Mouse (Mus musculus): ENCODE results near the gene Fpgs. TPM values are rescaled to one million over a fixed set of nuclear protein-coding genes. Genes with fewer than 3 reads are reported as not detected.

Gene Fpgs
- polyA plus RNA-seq, 1 experiment: 19.7 TPM

DNA sequence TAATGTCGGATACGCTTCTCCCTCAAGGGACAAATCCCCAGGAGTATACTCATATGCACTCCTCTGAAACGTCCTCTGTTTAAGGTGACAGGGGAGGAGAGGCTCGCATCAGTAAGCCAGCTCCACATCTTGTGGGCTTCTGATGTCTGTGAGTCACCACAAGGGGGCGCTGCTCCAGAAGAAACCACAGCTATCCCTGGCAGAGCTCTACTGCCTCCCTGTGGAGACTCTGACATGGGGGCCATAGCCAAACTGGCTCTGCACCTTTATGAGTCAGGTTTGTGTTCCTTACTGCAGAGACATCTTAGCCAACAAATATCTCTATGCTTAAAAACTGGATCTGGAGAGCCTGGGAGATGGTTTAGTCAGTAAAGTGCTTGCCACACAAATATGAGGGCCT is 14.5 kb downstream of the Fpgs start:
- Histone ChIP-seq H3K4me3 (replicated peaks; ENCODE audit: insufficient read depth, low read depth, low read length) (no peak overlapping the region), H3K27me3 (ENCODE audit: control insufficient read depth, insufficient read depth, low read length) (no peaks in the 10 kb centered on the region), H3K4me1 (ENCODE audit: control insufficient read depth, insufficient read depth, low read length) (peaks cover 4% of the 10 kb centered on the region; the same call in 1 of the 2 replicates), H3K27ac (ENCODE audit: insufficient read depth, low read length) (no peak overlapping the region)
- peak; percentile 98 for TF ChIP-seq CTCF (IDR thresholded peaks at IDR 0.05; ENCODE audit: borderline replicate concordance, insufficient read depth, low read depth, low read length)
- TF ChIP-seq POLR2A (IDR thresholded peaks at IDR 0.05; ENCODE audit: borderline replicate concordance, insufficient read depth, low read length): no peak
- 16% methylated on average over 5 of the region's 5 CpGs for WGBS
- DNase-seq: peak; percentile 86 to 87

DNA sequence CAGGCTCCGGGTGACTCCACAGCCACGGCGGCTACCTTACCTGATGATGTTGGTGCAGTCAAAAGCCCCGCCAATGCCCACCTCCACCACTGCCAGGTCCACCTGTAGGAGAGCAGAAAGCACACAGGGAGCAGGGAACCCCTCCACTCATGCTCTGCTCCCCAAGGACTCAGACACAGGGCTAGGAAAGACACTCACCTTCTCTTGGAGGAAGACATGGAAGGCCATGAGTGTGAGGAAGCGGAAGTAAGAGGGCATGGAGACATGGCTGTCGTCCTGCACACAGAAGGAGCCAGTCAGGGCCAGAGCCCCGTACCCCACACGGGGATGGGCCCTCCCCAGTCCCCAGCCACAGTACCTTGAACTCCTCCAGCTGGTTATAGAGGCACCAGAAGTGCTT is 16.4 kb downstream of the Fpgs start:
- no peak for TF ChIP-seq POLR2A (IDR thresholded peaks at IDR 0.05; ENCODE audit: borderline replicate concordance, insufficient read depth, low read length)
- WGBS: 90% methylated on average over 8 of the region's 8 CpGs
- no peak for DNase-seq

DNA sequence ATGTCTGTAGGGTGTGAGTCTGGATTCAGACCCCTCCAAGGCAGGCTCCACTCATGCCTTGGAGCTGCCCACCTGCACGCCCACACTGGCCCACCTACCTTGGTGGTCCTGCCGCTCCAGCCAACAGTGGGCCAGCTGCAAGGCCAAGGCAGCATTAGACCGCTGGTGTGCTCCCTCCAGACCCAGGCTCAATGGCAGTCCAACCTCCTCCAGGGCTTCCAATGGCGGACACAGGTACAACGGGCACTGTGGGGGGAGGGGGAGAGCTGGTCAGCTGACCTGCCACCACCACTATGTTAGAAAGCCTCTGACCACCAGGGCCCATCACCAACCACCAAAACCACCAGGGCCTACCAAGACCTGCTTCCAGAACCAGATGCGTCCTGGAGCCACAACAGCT is 17.3 kb downstream of the Fpgs start:
- 92% methylated on average over 6 of the region's 6 CpGs for WGBS

More for the DNA sequence above, 16.4 kb downstream of the Fpgs start:
- Histone ChIP-seq H3K4me3 (replicated peaks; ENCODE audit: insufficient read depth, low read depth, low read length) (no peak overlapping the region), H3K27ac (ENCODE audit: insufficient read depth, low read length) (no peak overlapping the region), H3K4me1 (ENCODE audit: control insufficient read depth, insufficient read depth, low read length) (no peaks in the 10 kb centered on the region; the same call in 1 of the 2 replicates), H3K27me3 (ENCODE audit: control insufficient read depth, insufficient read depth, low read length) (no peaks in the 10 kb centered on the region)

DNA sequence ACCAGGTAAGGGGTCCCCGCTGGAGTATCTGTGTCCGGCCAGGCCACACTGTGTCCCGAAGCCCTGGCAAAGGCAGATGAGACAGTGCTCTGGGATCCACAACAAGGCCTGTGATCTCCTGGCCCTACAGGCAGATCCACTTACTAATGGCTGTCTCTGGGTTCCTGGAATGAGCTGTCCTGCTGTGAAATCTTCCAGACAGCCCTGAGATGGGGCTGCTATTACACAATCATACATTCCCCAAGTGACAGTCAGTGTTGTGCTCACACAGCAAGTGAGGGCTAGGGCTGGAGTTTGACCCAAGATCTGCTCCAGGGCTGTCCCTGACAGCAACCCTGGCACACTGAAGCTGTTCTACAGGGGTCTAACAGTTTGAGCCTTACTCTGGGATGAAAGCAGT is 18.1 kb downstream of the Fpgs start:
- Histone ChIP-seq H3K4me3 (replicated peaks; ENCODE audit: insufficient read depth, low read depth, low read length) (no peak overlapping the region), H3K27me3 (ENCODE audit: control insufficient read depth, insufficient read depth, low read length) (no peaks in the 10 kb centered on the region), H3K4me1 (ENCODE audit: control insufficient read depth, insufficient read depth, low read length) (no peaks in the 10 kb centered on the region), H3K27ac (ENCODE audit: insufficient read depth, low read length) (no peak overlapping the region)
- WGBS: 92% methylated on average over 3 of the region's 3 CpGs
- DNase-seq: no peak
- TF ChIP-seq POLR2A (IDR thresholded peaks at IDR 0.05; ENCODE audit: borderline replicate concordance, insufficient read depth, low read length): no peak
- TF ChIP-seq CTCF (IDR thresholded peaks at IDR 0.05; ENCODE audit: borderline replicate concordance, insufficient read depth, low read depth, low read length): no peak

More for the DNA sequence above, 17.3 kb downstream of the Fpgs start:
- no peak overlapping the region for H3K4me3 ChIP-seq (replicated peaks; ENCODE audit: insufficient read depth, low read depth, low read length)
- no peaks in the 10 kb centered on the region for H3K27me3 ChIP-seq (ENCODE audit: control insufficient read depth, insufficient read depth, low read length)
- no peaks in the 10 kb centered on the region for H3K4me1 ChIP-seq (ENCODE audit: control insufficient read depth, insufficient read depth, low read length)
- no peak overlapping the region for H3K27ac ChIP-seq (ENCODE audit: insufficient read depth, low read length)
- TF ChIP-seq POLR2A (IDR thresholded peaks at IDR 0.05; ENCODE audit: borderline replicate concordance, insufficient read depth, low read length): no peak
- no peak for TF ChIP-seq CTCF (IDR thresholded peaks at IDR 0.05; ENCODE audit: borderline replicate concordance, insufficient read depth, low read depth, low read length)
- no peak for DNase-seq

DNA sequence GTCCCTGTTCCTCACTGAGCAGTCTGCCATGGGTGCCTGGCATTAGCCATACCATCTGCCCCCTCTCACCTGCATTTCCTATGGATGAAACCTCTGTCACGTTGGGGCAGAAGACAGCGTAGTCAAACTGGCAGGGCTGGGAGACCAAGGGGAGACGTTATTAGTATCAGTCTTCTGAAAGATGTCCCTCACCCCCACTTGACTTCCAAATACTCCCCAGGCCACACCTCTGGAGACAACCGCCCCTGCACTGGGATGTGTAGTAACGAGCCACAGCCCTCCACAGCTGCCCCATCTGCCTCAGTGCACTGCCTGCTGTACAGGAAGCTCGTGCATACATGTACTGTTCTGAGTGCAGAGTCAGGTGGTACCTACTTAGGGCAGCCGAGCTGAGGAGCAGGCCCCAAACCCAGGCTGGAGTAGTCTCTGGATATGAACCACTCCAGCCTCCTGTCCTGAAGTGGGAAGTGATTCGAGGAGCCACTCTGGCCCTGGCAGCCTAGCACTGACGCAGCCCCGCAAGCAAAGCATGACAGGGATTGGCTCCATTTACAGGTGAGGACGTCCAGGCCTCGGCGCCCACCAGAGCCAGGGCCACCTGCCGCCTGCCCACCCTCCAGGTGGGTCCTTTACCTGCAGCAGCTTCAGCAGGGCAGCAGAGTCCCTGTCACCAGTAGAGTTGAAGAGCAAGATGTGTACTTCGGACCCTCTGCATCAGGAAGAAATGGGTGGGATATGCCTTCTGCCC is 19.1 kb downstream of the Fpgs start:
- TF ChIP-seq POLR2A (IDR thresholded peaks at IDR 0.05; ENCODE audit: borderline replicate concordance, insufficient read depth, low read length) (no peak), CTCF (IDR thresholded peaks at IDR 0.05; ENCODE audit: borderline replicate concordance, insufficient read depth, low read depth, low read length) (no peak)
- WGBS: 90% methylated on average over 15 of the region's 15 CpGs
- no peaks in the 10 kb centered on the region for H3K4me1 ChIP-seq (ENCODE audit: control insufficient read depth, insufficient read depth, low read length)
- H3K27me3 ChIP-seq (ENCODE audit: control insufficient read depth, insufficient read depth, low read length): no peaks in the 10 kb centered on the region
- DNase-seq: no peak
- H3K27ac ChIP-seq (ENCODE audit: insufficient read depth, low read length): no peak overlapping the region
- no peak overlapping the region for H3K4me3 ChIP-seq (replicated peaks; ENCODE audit: insufficient read depth, low read depth, low read length)

DNA sequence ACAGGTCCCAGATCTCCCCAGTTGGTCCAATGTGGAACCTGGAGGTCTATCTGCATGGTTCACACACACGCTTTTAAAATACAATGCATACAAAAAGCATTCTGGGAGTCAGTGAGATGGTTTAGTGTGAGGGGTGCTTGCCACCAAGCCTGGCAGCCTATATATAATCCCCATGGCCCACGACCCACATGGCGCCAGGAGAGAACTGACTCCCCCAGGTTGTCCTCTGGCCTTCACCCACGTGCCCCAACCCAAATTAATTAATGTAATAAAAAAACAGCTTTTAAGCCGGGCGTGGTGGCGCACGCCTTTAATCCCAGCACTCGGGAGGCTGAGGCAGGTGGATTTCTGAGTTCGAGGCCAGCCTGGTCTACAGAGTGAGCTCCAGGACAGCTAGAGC is 20.2 kb downstream of the Fpgs start:
- H3K4me3 ChIP-seq (replicated peaks; ENCODE audit: insufficient read depth, low read depth, low read length): no peak overlapping the region
- H3K27me3 ChIP-seq (ENCODE audit: control insufficient read depth, insufficient read depth, low read length): no peaks in the 10 kb centered on the region
- 90% methylated on average over 10 of the region's 10 CpGs for WGBS
- TF ChIP-seq CTCF (IDR thresholded peaks at IDR 0.05; ENCODE audit: borderline replicate concordance, insufficient read depth, low read depth, low read length): no peak
- no peak for TF ChIP-seq POLR2A (IDR thresholded peaks at IDR 0.05; ENCODE audit: borderline replicate concordance, insufficient read depth, low read length)
- H3K27ac ChIP-seq (ENCODE audit: insufficient read depth, low read length): no peak overlapping the region
- no peak for DNase-seq
- no peaks in the 10 kb centered on the region for H3K4me1 ChIP-seq (ENCODE audit: control insufficient read depth, insufficient read depth, low read length)

DNA sequence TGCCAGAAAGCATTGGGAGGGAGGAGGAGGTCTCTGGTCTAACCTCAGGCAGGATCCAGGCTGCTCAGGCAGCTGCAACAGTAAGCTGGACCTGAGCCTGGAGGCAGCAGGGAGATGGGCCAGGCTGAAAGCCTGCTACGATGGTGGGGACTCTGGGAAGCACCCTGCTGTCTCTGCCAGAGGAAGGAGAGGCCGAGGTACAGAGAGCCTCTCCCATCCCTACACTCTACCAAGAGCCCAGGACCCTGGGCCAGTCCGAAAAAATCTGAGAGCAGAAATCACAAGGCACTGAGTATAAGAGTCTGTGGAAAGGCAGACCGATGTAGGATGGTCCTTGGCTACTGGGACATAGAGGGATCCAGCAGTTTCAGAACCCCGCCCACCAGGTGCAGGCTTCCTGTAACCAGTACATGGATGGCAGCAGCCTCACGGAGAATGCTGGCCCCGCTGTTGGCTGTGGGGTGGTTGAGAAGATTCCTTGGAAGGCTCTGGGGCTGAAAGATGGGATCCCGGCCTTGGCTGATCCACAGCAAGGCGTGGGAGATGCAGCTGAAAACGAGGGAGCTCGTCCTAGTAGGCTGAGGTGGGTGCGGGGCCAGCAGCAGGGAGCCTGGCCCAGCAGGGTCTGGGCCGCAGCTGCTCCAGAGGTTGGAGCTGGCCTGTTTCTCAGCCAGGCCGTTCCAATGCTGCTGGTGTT is 21.1 kb downstream of the Fpgs start:
- TF ChIP-seq CTCF (IDR thresholded peaks at IDR 0.05; ENCODE audit: borderline replicate concordance, insufficient read depth, low read depth, low read length) (no peak), POLR2A (IDR thresholded peaks at IDR 0.05; ENCODE audit: borderline replicate concordance, insufficient read depth, low read length) (no peak)
- H3K4me3 ChIP-seq (replicated peaks; ENCODE audit: insufficient read depth, low read depth, low read length): no peak overlapping the region
- DNase-seq: no peak
- WGBS: 69% methylated on average over 14 of the region's 14 CpGs
- no peaks in the 10 kb centered on the region for H3K4me1 ChIP-seq (ENCODE audit: control insufficient read depth, insufficient read depth, low read length)
- no peak overlapping the region for H3K27ac ChIP-seq (ENCODE audit: insufficient read depth, low read length)
- no peaks in the 10 kb centered on the region for H3K27me3 ChIP-seq (ENCODE audit: control insufficient read depth, insufficient read depth, low read length)

DNA sequence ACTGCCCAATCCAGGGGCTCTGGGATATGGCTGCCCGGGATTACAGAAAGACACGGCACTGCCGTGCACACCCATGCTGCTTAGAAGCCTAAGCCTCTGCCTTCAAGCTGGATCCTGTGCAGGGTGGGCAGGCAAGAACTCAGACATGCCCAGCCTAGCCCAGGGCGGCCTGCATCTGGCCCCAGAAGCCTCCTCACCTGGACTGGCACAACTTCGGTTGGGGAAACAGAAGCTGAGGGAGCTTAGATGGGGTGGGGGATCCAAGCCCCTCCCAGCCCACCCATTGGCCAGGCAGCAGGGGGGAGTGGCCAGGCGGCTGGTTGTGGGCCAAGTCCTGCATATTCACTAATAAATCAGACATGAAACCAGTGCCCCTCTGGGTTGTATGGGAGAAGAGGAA is 22.2 kb downstream of the Fpgs start:
- WGBS: 46% methylated on average over 6 of the region's 6 CpGs
- TF ChIP-seq POLR2A (IDR thresholded peaks at IDR 0.05; ENCODE audit: borderline replicate concordance, insufficient read depth, low read length): no peak
- TF ChIP-seq CTCF (IDR thresholded peaks at IDR 0.05; ENCODE audit: borderline replicate concordance, insufficient read depth, low read depth, low read length): no peak
- no peak overlapping the region for H3K4me3 ChIP-seq (replicated peaks; ENCODE audit: insufficient read depth, low read depth, low read length)

More for the DNA sequence above, 22.2 kb downstream of the Fpgs start:
- Histone ChIP-seq H3K27me3 (ENCODE audit: control insufficient read depth, insufficient read depth, low read length) (no peaks in the 10 kb centered on the region), H3K4me1 (ENCODE audit: control insufficient read depth, insufficient read depth, low read length) (no peaks in the 10 kb centered on the region), H3K27ac (ENCODE audit: insufficient read depth, low read length) (no peak overlapping the region)
- DNase-seq: no peak
